ENCODE assay signal across 9 mouse cellular contexts in the genomic region with DNA sequence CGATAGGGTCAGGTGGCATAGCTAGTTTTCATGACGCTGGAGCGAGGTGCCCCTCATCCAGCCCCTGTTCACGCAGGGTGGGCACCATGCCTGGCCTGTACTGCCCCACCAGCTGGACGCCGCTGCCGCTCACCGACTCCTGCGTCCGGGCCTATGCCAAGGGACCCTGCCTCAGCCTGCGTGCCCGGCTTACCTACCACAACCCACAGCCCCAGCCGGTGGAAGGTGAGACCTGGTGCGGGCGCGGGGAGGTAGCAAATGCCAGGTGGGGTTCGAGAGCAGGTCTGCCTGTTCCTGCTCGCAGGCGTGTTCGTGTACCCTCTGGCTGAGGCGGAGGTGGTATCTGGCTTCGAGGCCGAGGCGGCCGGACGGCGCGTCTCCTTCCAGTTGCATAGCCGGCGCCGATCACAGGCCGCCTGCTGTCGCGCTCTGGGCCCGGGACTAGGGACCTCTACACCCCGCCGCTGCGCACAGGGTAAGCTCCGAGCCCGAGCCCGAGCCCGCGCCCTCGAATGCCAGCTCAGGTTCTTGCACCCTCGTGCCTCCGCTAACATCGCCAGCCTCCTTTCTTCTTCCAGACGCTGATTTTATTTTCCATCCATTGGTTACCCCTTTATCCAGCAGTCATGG. TPM values are rescaled to one million over a fixed set of nuclear protein-coding genes. Genes with fewer than 3 reads are reported as not detected.
DNase-seq lines count a peak whose midpoint lies in the region; ATAC-seq and TF ChIP-seq lines count a peak whose summit lies in the region.
"Had no signal": no experiment of that assay in that cellular context is flagged by ENCODE, and none has a peak within 500 bp of the region (broad histone marks: within the 10 kb centered on the region; RNA-seq: fewer than 3 reads in every experiment).

No protein-coding gene starts in this region.

- no peaks in the 10 kb centered on the region for H3K9me3 ChIP-seq in heart, postnatal 0 days (replicated peaks; ENCODE audit: control insufficient read depth, low read length)
- no peaks in the 10 kb centered on the region for H3K9me3 ChIP-seq in embryonic facial prominence, embryonic 11.5 days (replicated peaks; ENCODE audit: control insufficient read depth, low read length)
- H3K9me3 ChIP-seq in hindbrain, embryonic 14.5 days (ENCODE audit: control insufficient read depth, low read length), result no peaks in the 10 kb centered on the region
- no peaks in the 10 kb centered on the region for H3K9me3 ChIP-seq in midbrain, embryonic 14.5 days (ENCODE audit: control insufficient read depth, low read length)

- DNase-seq in heart, postnatal 0 days (ENCODE audit: low spot score), result no peak
- DNase-seq in heart, adult 2 months, result no peak
- peak; percentile 9 for DNase-seq in embryonic facial prominence, embryonic 11.5 days (ENCODE audit: low spot score)
- DNase-seq in hindbrain, embryonic 14.5 days (ENCODE audit: low spot score), result no peak
- peak; percentile 29 for DNase-seq in midbrain, embryonic 14.5 days
- no peak for DNase-seq in gastrocnemius, adult 18-20 months (ENCODE audit: low spot score)
- no peak for DNase-seq in thymus, adult 2 months

- intact Hi-C loops in heart, adult 2 months (cut with DNase I), result no loop called here

- 5% methylated on average over 48 of the region's 48 CpGs for WGBS in heart, postnatal 0 days
- WGBS in heart, adult 2 months, result 5% methylated on average over 48 of the region's 48 CpGs
- WGBS in embryonic facial prominence, embryonic 11.5 days, result 4% methylated on average over 48 of the region's 48 CpGs
- WGBS in hindbrain, embryonic 14.5 days, result 5% methylated on average over 47 of the region's 48 CpGs
- 4% methylated on average over 48 of the region's 48 CpGs for WGBS in midbrain, embryonic 14.5 days
- WGBS in thymus, adult 2 months, result 8% methylated on average over 48 of the region's 48 CpGs

- H3K4me1 ChIP-seq in heart, postnatal 0 days (ENCODE audit: control insufficient read depth, insufficient read depth), result peaks cover 11% of the 10 kb centered on the region; the same call in 1 of the 2 replicates
- H3K4me1 ChIP-seq in heart, adult 2 months (ENCODE audit: control insufficient read depth, insufficient read depth, low read length), result no peaks in the 10 kb centered on the region
- H3K4me1 ChIP-seq in embryonic facial prominence, embryonic 11.5 days (ENCODE audit: control insufficient read depth, insufficient read depth, low read length), result 0 out of 2 replicates have a peak, but pooled peaks cover 3% of the 10 kb centered on the region
- peaks cover 16% of the 10 kb centered on the region; the same call in 1 of the 2 replicates for H3K4me1 ChIP-seq in hindbrain, embryonic 14.5 days (replicated peaks; ENCODE audit: control insufficient read depth, insufficient read depth, low read length)
- 0 out of 2 replicates have a peak, but pooled peaks cover 11% of the 10 kb centered on the region for H3K4me1 ChIP-seq in midbrain, embryonic 14.5 days (ENCODE audit: control insufficient read depth, insufficient read depth, low read length)
- no peaks in the 10 kb centered on the region for H3K4me1 ChIP-seq in thymus, adult 2 months (replicated peaks; ENCODE audit: control insufficient read depth, insufficient read depth, low read length)

- TF ChIP-seq CTCF in heart, postnatal 0 days (IDR thresholded peaks at IDR 0.05; ENCODE audit: low read depth), result no peak
- no peak for TF ChIP-seq CTCF in heart, adult 2 months (IDR thresholded peaks at IDR 0.05)
- TF ChIP-seq CTCF in thymus, adult 2 months (IDR thresholded peaks at IDR 0.05; ENCODE audit: borderline replicate concordance, control insufficient read depth, extremely low read depth, insufficient read depth, low read length, poor library complexity), result no peak

- TF ChIP-seq EP300 in heart, postnatal 0 days (IDR thresholded peaks at IDR 0.05; ENCODE audit: low read depth), result no peak
- TF ChIP-seq EP300 in heart, adult 2 months (IDR thresholded peaks at IDR 0.05; ENCODE audit: insufficient read depth, low read depth, low read length), result no peak

- H3K79me2 ChIP-seq in heart, adult 2 months (replicated peaks; ENCODE audit: control insufficient read depth, insufficient read depth, low read length), result no peaks in the 10 kb centered on the region

- H3K27ac ChIP-seq in heart, postnatal 0 days (ENCODE audit: low read depth), result no peak overlapping the region
- H3K27ac ChIP-seq in heart, adult 2 months, result no peak overlapping the region
- H3K27ac ChIP-seq in embryonic facial prominence, embryonic 11.5 days (replicated peaks; ENCODE audit: low read depth, low read length), result no peak overlapping the region
- H3K27ac ChIP-seq in hindbrain, embryonic 14.5 days, result no peak overlapping the region
- no peak overlapping the region for H3K27ac ChIP-seq in midbrain, embryonic 14.5 days (replicated peaks; ENCODE audit: low read depth, low read length)
- no peak overlapping the region for H3K27ac ChIP-seq in thymus, adult 2 months (ENCODE audit: control insufficient read depth, insufficient read depth, low read length)

- no peaks in the 10 kb centered on the region for H3K36me3 ChIP-seq in heart, postnatal 0 days (replicated peaks; ENCODE audit: control insufficient read depth, insufficient read depth, low read length)
- H3K36me3 ChIP-seq in heart, adult 2 months (ENCODE audit: control insufficient read depth, insufficient read depth, low read length), result no peaks in the 10 kb centered on the region
- H3K36me3 ChIP-seq in embryonic facial prominence, embryonic 11.5 days (replicated peaks; ENCODE audit: control insufficient read depth, insufficient read depth, low read depth, low read length), result no peaks in the 10 kb centered on the region
- no peaks in the 10 kb centered on the region for H3K36me3 ChIP-seq in hindbrain, embryonic 14.5 days (replicated peaks; ENCODE audit: control insufficient read depth, insufficient read depth)
- no peaks in the 10 kb centered on the region for H3K36me3 ChIP-seq in midbrain, embryonic 14.5 days (ENCODE audit: control insufficient read depth, insufficient read depth, low read length)
- H3K36me3 ChIP-seq in thymus, adult 2 months (ENCODE audit: control insufficient read depth, insufficient read depth, low read length), result no peaks in the 10 kb centered on the region

- no peak overlapping the region for H3K9ac ChIP-seq in heart, postnatal 0 days (replicated peaks; ENCODE audit: low read depth, low read length)
- H3K9ac ChIP-seq in heart, adult 2 months (ENCODE audit: low read depth, low read length), result no peak overlapping the region
- no peak overlapping the region for H3K9ac ChIP-seq in embryonic facial prominence, embryonic 11.5 days (replicated peaks; ENCODE audit: low read length)
- H3K9ac ChIP-seq in hindbrain, embryonic 14.5 days, result peak overlapping the region; percentile 59; the same call in 1 of the 2 replicates
- peak overlapping the region; percentile 64; the same call in 1 of the 2 replicates for H3K9ac ChIP-seq in midbrain, embryonic 14.5 days (replicated peaks; ENCODE audit: low read length)

- H3K4me2 ChIP-seq in heart, postnatal 0 days (ENCODE audit: low read depth, low read length), result peak overlapping the region; percentile 12; the same call in 1 of the 2 replicates
- peak overlapping the region; percentile 89 for H3K4me2 ChIP-seq in embryonic facial prominence, embryonic 11.5 days (ENCODE audit: low read depth, low read length)
- H3K4me2 ChIP-seq in hindbrain, embryonic 14.5 days (replicated peaks), result peak overlapping the region; percentile 82
- peak overlapping the region; percentile 85 for H3K4me2 ChIP-seq in midbrain, embryonic 14.5 days (ENCODE audit: low read length)

- no peak for ATAC-seq in heart, postnatal 0 days (ENCODE audit: insufficient read depth, low read depth)
- no peak for ATAC-seq in embryonic facial prominence, embryonic 11.5 days (replicated peaks; ENCODE audit: insufficient number of reproducible peaks, low FRiP score, low TSS enrichment, low read depth)
- no peak for ATAC-seq in hindbrain, embryonic 14.5 days (ENCODE audit: low FRiP score)
- ATAC-seq in midbrain, embryonic 14.5 days (ENCODE audit: low FRiP score, low TSS enrichment), result no peak
- no peak for ATAC-seq in erythroblast, adult 5-6 weeks (replicated peaks; ENCODE audit: low FRiP score, poor library complexity, severe bottlenecking)

- H3K27me3 ChIP-seq in heart, postnatal 0 days (ENCODE audit: control insufficient read depth, insufficient read depth, low read length), result peaks cover 62% of the 10 kb centered on the region
- H3K27me3 ChIP-seq in heart, adult 2 months (ENCODE audit: control insufficient read depth, insufficient read depth, low read length), result peaks cover 22% of the 10 kb centered on the region
- peaks cover 38% of the 10 kb centered on the region for H3K27me3 ChIP-seq in embryonic facial prominence, embryonic 11.5 days (ENCODE audit: control insufficient read depth, insufficient read depth, low read length)
- peaks cover 66% of the 10 kb centered on the region for H3K27me3 ChIP-seq in hindbrain, embryonic 14.5 days (ENCODE audit: control insufficient read depth, insufficient read depth, low read length)
- peaks cover 27% of the 10 kb centered on the region for H3K27me3 ChIP-seq in midbrain, embryonic 14.5 days (ENCODE audit: control insufficient read depth, insufficient read depth, low read length)
- peaks cover 28% of the 10 kb centered on the region for H3K27me3 ChIP-seq in thymus, adult 2 months (ENCODE audit: control insufficient read depth, insufficient read depth, low read length)

- peak overlapping the region; percentile 15; the same call in 1 of the 2 replicates for H3K4me3 ChIP-seq in heart, postnatal 0 days (ENCODE audit: low read depth, low read length)
- H3K4me3 ChIP-seq in heart, adult 2 months, result no peak overlapping the region
- peak overlapping the region; percentile 42 for H3K4me3 ChIP-seq in embryonic facial prominence, embryonic 11.5 days (ENCODE audit: low read depth, low read length)
- H3K4me3 ChIP-seq in hindbrain, embryonic 14.5 days (replicated peaks; ENCODE audit: low read length), result peak overlapping the region; percentile 51
- peak overlapping the region; percentile 56 for H3K4me3 ChIP-seq in midbrain, embryonic 14.5 days (replicated peaks; ENCODE audit: low read depth, low read length)
- no peak overlapping the region for H3K4me3 ChIP-seq in thymus, adult 2 months (ENCODE audit: control insufficient read depth, insufficient read depth, low read length)

- TF ChIP-seq POLR2A in heart, adult 2 months (IDR thresholded peaks at IDR 0.05; ENCODE audit: insufficient read depth, low read depth, low read length), result no peak
- no peak for TF ChIP-seq POLR2A in thymus, adult 2 months (IDR thresholded peaks at IDR 0.05; ENCODE audit: control insufficient read depth, extremely low read depth, insufficient read depth, low read length, poor library complexity)

RNA-seq across cellular contexts. Expression of gene Vwa5b2, which starts 1.9 kb away (rescaled TPM):
- total RNA-seq in heart, postnatal 0 days (2014; rRNA removed; ENCODE audit: low replicate concordance), result 0.46 TPM in 1 of 2 replicates, not detected in the other
- polyA plus RNA-seq in heart, postnatal 0 days (2015; fragmentation: Nextera tagmentation; extraction: Ambion mirVana), result 0.04 TPM in 1 of 2 replicates, not detected in the other
- under 1 TPM in 1 of 2 experiments, not detected in 1; 0.18 TPM for total RNA-seq in heart, adult 2 months (2021)
- 0.06 TPM in 1 of 2 replicates, not detected in the other for polyA plus RNA-seq in heart, adult 2 months (2012; rRNA removed)
- polyA plus RNA-seq in embryonic facial prominence, embryonic 11.5 days (2014; fragmentation: Nextera tagmentation; extraction: Ambion mirVana), result 1.4 TPM in 2 replicates
- 22.1 and 24.4 TPM in 2 replicates for polyA plus RNA-seq in hindbrain, embryonic 14.5 days (2014; fragmentation: Nextera tagmentation; extraction: Ambion mirVana)
- polyA plus RNA-seq in midbrain, embryonic 14.5 days (2014; fragmentation: Nextera tagmentation; extraction: Ambion mirVana), result 12.1 and 15.8 TPM in 2 replicates
- total RNA-seq in gastrocnemius, adult 18-20 months (2021), result under 1 TPM in 1 of 2 experiments, not detected in 1; 0.07 TPM
- total RNA-seq in erythroblast, adult 5-6 weeks (2015; ENCODE audit: low replicate concordance), result not detected in 2 replicates
- total RNA-seq in erythroblast, adult 5-6 weeks (2017; ENCODE audit: low replicate concordance), result not detected in 2 replicates
- 0.03 and 0.15 TPM in 2 replicates for polyA plus RNA-seq in thymus, adult 2 months (2012; rRNA removed)

RNA-seq across cellular contexts. Expression of gene Eef1akmt4, which starts 20.2 kb away (rescaled TPM):
- total RNA-seq in heart, postnatal 0 days (2014; rRNA removed; ENCODE audit: low replicate concordance), result 9.5 and 18.9 TPM in 2 replicates
- 11.2 and 12.6 TPM in 2 replicates for polyA plus RNA-seq in heart, postnatal 0 days (2015; fragmentation: Nextera tagmentation; extraction: Ambion mirVana)
- total RNA-seq in heart, adult 2 months (2021), result 1 to 10 TPM; 5.7 to 7.7 TPM
- polyA plus RNA-seq in heart, adult 2 months (2012; rRNA removed), result 9.1 and 12.8 TPM in 2 replicates
- 32.5 and 35.8 TPM in 2 replicates for polyA plus RNA-seq in embryonic facial prominence, embryonic 11.5 days (2014; fragmentation: Nextera tagmentation; extraction: Ambion mirVana)
- 10.4 and 11.0 TPM in 2 replicates for polyA plus RNA-seq in hindbrain, embryonic 14.5 days (2014; fragmentation: Nextera tagmentation; extraction: Ambion mirVana)
- polyA plus RNA-seq in midbrain, embryonic 14.5 days (2014; fragmentation: Nextera tagmentation; extraction: Ambion mirVana), result 10.5 and 12.0 TPM in 2 replicates
- 1 to 10 TPM; 3.7 to 4.1 TPM for total RNA-seq in gastrocnemius, adult 18-20 months (2021)
- total RNA-seq in erythroblast, adult 5-6 weeks (2015; ENCODE audit: low replicate concordance), result 8.2 and 10.6 TPM in 2 replicates
- 0.60 and 0.98 TPM in 2 replicates for total RNA-seq in erythroblast, adult 5-6 weeks (2017; ENCODE audit: low replicate concordance)
- 21.3 and 24.0 TPM in 2 replicates for polyA plus RNA-seq in thymus, adult 2 months (2012; rRNA removed)

RNA-seq across cellular contexts. Expression of gene Gm49333, which starts 20.2 kb away (rescaled TPM):
- not detected in 2 replicates for total RNA-seq in heart, postnatal 0 days (2014; rRNA removed; ENCODE audit: low replicate concordance)
- polyA plus RNA-seq in heart, postnatal 0 days (2015; fragmentation: Nextera tagmentation; extraction: Ambion mirVana), result not detected in 2 replicates
- total RNA-seq in heart, adult 2 months (2021), result under 1 TPM in 1 of 2 experiments, not detected in 1; 0.43 TPM
- polyA plus RNA-seq in heart, adult 2 months (2012; rRNA removed), result 0.10 and 0.61 TPM in 2 replicates
- polyA plus RNA-seq in embryonic facial prominence, embryonic 11.5 days (2014; fragmentation: Nextera tagmentation; extraction: Ambion mirVana), result not detected in 2 replicates
- polyA plus RNA-seq in hindbrain, embryonic 14.5 days (2014; fragmentation: Nextera tagmentation; extraction: Ambion mirVana), result not detected in 2 replicates
- polyA plus RNA-seq in midbrain, embryonic 14.5 days (2014; fragmentation: Nextera tagmentation; extraction: Ambion mirVana), result not detected in 2 replicates
- total RNA-seq in gastrocnemius, adult 18-20 months (2021), result under 1 TPM; 0.11 to 0.17 TPM
- total RNA-seq in erythroblast, adult 5-6 weeks (2015; ENCODE audit: low replicate concordance), result not detected in 2 replicates
- not detected in 2 replicates for total RNA-seq in erythroblast, adult 5-6 weeks (2017; ENCODE audit: low replicate concordance)
- not detected in 2 replicates for polyA plus RNA-seq in thymus, adult 2 months (2012; rRNA removed)
- polyA plus RNA-seq: erythroblast, embryonic 14.5 days had no signal

RNA-seq across cellular contexts. Expression of gene Alg3, which starts 20.3 kb away (rescaled TPM):
- 15.3 and 21.6 TPM in 2 replicates for total RNA-seq in heart, postnatal 0 days (2014; rRNA removed; ENCODE audit: low replicate concordance)
- polyA plus RNA-seq in heart, postnatal 0 days (2015; fragmentation: Nextera tagmentation; extraction: Ambion mirVana), result 20.2 and 20.7 TPM in 2 replicates
- 10 to 100 TPM in 1 of 2 experiments, 1 to 10 TPM in 1; 9.9 to 10.4 TPM for total RNA-seq in heart, adult 2 months (2021)
- polyA plus RNA-seq in heart, adult 2 months (2012; rRNA removed), result 19.2 and 19.5 TPM in 2 replicates
- polyA plus RNA-seq in embryonic facial prominence, embryonic 11.5 days (2014; fragmentation: Nextera tagmentation; extraction: Ambion mirVana), result 47.3 and 49.4 TPM in 2 replicates
- 44.8 and 45.3 TPM in 2 replicates for polyA plus RNA-seq in hindbrain, embryonic 14.5 days (2014; fragmentation: Nextera tagmentation; extraction: Ambion mirVana)
- 43.4 and 46.3 TPM in 2 replicates for polyA plus RNA-seq in midbrain, embryonic 14.5 days (2014; fragmentation: Nextera tagmentation; extraction: Ambion mirVana)
- total RNA-seq in gastrocnemius, adult 18-20 months (2021), result 10 to 100 TPM; 12.7 to 13.7 TPM
- total RNA-seq in erythroblast, adult 5-6 weeks (2015; ENCODE audit: low replicate concordance), result 7.7 and 22.7 TPM in 2 replicates
- total RNA-seq in erythroblast, adult 5-6 weeks (2017; ENCODE audit: low replicate concordance), result 1.4 TPM in 1 of 2 replicates, not detected in the other
- 35.0 and 35.4 TPM in 2 replicates for polyA plus RNA-seq in thymus, adult 2 months (2012; rRNA removed)

RNA-seq across cellular contexts. Expression of gene Camk2n2, which starts 29.9 kb away (rescaled TPM):
- 0.31 and 1.5 TPM in 2 replicates for total RNA-seq in heart, postnatal 0 days (2014; rRNA removed; ENCODE audit: low replicate concordance)
- polyA plus RNA-seq in heart, postnatal 0 days (2015; fragmentation: Nextera tagmentation; extraction: Ambion mirVana), result 0.34 and 0.49 TPM in 2 replicates
- 1 to 10 TPM; 1.2 to 1.4 TPM for total RNA-seq in heart, adult 2 months (2021)
- polyA plus RNA-seq in heart, adult 2 months (2012; rRNA removed), result 1.2 and 1.4 TPM in 2 replicates
- polyA plus RNA-seq in embryonic facial prominence, embryonic 11.5 days (2014; fragmentation: Nextera tagmentation; extraction: Ambion mirVana), result 1.8 and 2.2 TPM in 2 replicates
- polyA plus RNA-seq in hindbrain, embryonic 14.5 days (2014; fragmentation: Nextera tagmentation; extraction: Ambion mirVana), result 61.8 and 63.8 TPM in 2 replicates
- 35.6 and 54.4 TPM in 2 replicates for polyA plus RNA-seq in midbrain, embryonic 14.5 days (2014; fragmentation: Nextera tagmentation; extraction: Ambion mirVana)
- 1 to 10 TPM; 1.1 to 1.2 TPM for total RNA-seq in gastrocnemius, adult 18-20 months (2021)
- not detected in 2 replicates for total RNA-seq in erythroblast, adult 5-6 weeks (2015; ENCODE audit: low replicate concordance)
- total RNA-seq in erythroblast, adult 5-6 weeks (2017; ENCODE audit: low replicate concordance), result 0.94 TPM in 1 of 2 replicates, not detected in the other
- polyA plus RNA-seq in thymus, adult 2 months (2012; rRNA removed), result 3.5 TPM in 2 replicates
- polyA plus RNA-seq: erythroblast, embryonic 14.5 days had no signal

Comparison
In these comparisons a context has a peak if more than half of its experiments do, and no peak if none do; other contexts are left out.
1. H3K4me3 ChIP-seq: peak in heart, postnatal 0 days (single experiment), embryonic facial prominence, embryonic 11.5 days (single experiment), hindbrain, embryonic 14.5 days (single experiment) and midbrain, embryonic 14.5 days (single experiment); none in heart, adult 2 months (single experiment) and thymus, adult 2 months (single experiment).
2. DNase-seq: peak in embryonic facial prominence, embryonic 11.5 days (single experiment) and midbrain, embryonic 14.5 days (single experiment); none in heart, postnatal 0 days (single experiment), heart, adult 2 months (0 of 2), hindbrain, embryonic 14.5 days (single experiment), gastrocnemius, adult 18-20 months (single experiment) and thymus, adult 2 months (single experiment).
3. H3K4me2 ChIP-seq: peak in every context shown above with its lines; median percentile 89 in embryonic facial prominence, embryonic 11.5 days; 85 in midbrain, embryonic 14.5 days; 82 in hindbrain, embryonic 14.5 days; 12 in heart, postnatal 0 days.
4. H3K9ac ChIP-seq: peak in hindbrain, embryonic 14.5 days (single experiment) and midbrain, embryonic 14.5 days (single experiment); none in heart, postnatal 0 days (single experiment), heart, adult 2 months (single experiment) and embryonic facial prominence, embryonic 11.5 days (single experiment).